Mouse (Mus musculus) c-Kit-positive CD71-positive TER-119-positive erythroid progenitor cells, embryonic 14.5 days (primary cell): ENCODE measurements around the gene Tnfrsf21.

ENCODE experiments used
- DNase-seq: peaks from one replicate; pipeline ENCODE4 v3.0.0-alpha.2; 2013; ENCODE audit warnings: low spot score

The Tnfrsf21 gene

DNA sequence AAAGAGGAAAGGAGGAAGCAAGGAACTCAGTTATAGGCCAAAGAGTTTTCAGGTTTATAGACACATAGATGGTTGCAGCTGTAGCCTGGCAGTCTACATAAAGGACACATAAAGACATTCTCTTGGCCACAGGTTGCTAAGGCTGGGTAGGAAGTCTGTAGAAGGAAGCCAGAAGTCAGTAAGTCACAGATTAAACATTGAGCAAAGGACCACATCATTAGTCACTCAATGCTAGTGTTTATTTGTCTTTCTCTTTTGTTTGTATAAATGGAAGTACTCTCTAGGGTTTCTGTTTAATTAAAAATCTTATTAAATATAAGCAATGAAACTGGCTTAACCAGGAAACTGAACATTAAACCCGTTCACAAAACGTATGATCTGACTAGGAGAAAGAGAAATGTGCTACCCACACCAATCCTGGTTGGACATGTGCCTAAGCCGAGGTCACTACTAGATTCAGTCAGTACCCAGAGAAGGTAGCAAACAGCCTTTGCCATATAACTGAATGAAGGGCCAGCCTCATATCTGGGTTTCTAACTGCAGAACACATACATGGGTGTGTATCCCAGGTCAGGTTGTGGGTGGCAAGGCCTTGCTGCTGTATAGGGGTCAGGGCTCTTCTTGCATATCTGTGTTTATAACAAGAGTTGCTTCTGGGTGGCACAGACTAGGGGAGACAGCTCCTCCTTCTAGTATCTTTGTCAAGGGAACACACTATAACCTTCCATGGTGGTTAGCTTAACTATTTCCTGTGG is 113.9 kb downstream of the Tnfrsf21 start:
- no peak for DNase-seq

DNA sequence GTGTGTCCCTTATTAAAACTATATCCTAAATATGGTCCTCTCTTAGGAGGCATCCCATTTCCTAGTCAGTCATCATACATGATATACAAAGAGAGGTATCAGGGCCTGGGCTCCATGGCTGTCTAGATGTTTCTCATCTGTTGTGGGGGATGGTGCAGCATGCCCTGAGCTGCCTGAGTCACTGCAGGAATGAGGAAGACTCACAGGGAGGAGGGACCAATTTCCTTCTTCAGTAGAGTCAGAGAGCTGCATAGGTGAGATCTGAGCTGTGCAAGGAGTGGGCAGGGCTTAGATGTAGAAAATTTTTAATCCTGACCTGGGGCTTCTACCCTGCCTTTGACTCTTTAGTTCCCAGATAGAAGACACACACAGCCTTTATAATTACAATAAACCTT is 114.5 kb downstream of the Tnfrsf21 start:
- DNase-seq: no peak

DNA sequence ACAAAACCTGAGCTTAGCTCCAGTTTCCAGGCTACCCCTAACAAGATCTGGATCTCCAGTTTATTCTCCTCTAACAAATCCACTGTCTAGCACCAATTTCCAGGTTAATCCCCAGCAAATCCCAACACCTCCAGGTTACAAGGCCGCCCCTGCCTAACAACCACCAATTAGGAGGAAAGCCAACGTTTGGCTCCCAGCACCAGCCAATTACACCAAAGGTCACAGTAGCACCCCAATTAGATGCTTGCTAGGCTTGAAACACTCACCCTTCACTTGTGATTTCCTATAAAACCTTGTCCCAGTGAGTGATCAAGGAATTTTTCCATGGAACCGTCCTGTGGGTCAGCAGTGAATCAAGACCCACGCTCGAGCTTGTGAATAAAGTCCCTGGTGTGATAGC is 116.1 kb downstream of the Tnfrsf21 start:
- no peak for DNase-seq

DNA sequence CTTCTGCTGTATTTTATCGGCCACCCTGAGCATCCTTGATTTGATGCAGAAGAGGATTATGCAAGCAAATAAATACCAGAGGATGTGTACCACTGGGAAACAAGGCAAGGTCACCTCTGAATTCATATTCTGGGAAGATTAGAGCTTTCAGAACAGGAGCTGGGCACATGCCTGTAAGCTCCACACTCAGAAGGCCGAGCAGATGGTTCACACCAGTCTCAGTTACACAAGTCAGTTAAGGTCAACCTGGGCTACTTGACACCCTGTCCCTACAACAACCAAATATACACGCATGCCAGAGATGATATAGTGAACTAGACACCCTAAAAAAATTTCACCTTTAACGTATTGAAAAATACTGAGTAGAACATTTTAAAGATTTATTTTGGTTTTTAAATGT is 116.8 kb downstream of the Tnfrsf21 start:
- no peak for DNase-seq

DNA sequence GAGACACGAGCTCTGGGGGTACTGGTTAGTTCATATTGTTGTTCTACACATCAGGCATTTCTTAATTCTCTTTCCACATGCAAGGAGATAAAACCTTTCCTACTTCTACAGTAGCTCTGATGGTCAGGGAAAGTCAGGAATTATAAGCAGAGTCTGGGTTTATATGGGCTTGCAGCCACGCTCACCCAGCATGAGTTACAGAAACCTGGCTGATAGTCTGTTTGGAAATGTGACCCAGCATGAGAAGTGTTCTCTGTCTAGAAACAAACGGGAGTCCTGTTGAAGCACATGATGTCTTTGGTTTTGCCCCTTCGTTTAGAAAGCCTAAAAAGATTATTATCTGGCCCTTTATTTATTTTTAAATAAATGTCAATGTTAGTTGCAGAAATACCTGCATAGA is 118.6 kb downstream of the Tnfrsf21 start:
- no peak for DNase-seq

DNA sequence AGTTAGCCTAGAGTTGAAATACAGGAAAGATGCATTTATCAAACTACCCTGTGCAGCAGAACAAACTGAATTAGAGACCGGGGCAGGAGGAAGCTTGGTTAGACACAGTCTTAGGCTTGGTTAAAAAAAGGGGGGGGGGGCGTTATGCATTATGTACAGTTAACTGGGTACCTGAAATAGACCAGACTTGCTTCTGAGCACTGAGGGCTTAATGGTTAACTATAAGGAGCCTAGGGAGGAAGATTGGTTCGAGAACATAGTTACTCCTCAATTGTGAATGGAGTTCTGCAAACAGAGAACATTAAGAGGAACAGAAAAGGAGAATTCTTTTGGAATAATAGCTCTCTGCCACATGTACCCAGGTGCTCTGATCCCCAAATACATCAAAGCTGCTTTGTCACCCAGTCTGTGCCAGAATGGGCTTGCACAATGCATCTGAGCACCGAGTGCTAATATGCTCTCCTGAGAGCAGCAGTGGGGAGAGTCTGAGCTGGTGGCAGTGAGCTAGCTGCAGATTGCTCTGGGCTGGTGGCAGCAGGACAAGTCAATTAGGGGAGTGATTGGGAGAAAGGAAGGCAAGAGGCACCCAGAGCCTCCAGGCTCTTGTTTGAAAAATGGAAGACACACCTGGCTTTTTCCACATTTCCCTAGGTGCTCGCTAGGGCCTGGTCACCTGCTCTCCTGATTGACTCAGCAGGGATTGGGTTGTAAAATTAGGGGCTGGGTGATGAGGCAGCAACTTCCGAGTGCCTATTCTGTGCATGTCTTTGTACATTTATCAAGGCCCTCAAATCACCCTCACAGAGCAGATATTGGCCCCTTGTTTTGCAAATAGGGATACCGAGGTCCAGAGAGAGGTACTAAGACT is 119.3 kb downstream of the Tnfrsf21 start:
- DNase-seq: no peak

DNA sequence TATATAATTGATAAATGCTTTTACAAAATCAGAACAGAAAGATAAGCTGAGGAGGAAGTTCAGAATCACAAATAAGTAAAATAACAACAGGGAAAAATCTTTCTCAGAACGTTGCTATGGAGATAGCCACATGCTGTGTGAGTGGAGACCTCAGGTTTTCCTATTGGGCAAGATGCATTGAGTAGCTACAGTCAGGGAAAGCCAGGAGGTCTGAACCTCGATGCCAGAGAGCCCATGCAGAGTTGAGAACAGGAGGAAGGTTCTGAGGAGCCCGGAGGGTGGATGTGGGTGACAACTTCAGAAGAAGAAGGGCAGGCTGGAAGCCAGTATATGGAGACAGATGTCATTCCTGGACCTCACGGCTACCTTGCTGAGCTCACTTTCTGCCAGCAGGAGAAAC is 120.4 kb downstream of the Tnfrsf21 start:
- DNase-seq: no peak

DNA sequence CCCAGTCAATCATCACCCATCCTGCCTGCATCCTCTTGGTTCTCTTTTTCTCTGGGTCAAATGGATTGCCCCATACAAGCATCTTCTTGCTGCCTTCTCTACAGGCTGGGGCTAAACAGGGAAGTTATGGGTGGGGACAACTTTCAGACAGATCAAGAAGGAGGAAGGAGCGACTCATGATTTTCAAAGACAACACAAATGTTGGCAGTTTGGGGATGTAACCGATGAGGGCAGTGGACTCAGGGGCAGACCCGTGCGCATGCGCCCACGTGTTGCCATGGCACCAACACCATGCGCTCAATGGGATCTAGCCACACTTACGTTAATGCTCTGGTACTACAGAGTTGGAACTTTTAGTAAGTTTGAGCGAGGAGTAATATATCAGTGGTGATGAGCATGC is 121.5 kb downstream of the Tnfrsf21 start:
- DNase-seq: no peak

DNA sequence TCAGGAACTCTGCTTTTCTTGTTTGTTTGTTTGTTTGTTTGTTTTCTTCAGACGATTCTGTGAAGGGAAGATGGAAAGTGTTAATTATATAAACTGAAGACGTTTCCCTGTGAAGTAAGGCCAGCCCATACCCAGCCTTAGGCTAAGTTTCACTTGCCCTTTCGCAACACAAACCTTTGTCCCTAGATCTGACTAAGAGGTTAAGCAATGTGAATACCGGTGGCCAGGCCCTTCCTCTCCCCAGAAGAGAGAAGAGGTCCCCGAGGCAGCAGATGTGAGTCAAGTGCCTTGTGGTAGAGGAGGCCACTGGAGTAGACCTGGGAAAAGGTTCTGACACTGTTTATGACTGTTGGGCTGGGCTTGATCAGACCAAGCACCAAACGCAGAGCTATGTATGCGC is 122.0 kb downstream of the Tnfrsf21 start:
- no peak for DNase-seq
